Mouse (Mus musculus) testis, adult 2 months (tissue): ENCODE results near the gene Maco1. TPM values are rescaled to one million over a fixed set of nuclear protein-coding genes. Genes with fewer than 3 reads are reported as not detected.

Experiments
- H3K27ac ChIP-seq: fragments of 200-500 bp; 2 replicates; pipeline ENCODE4 v1.5.1; 2012; ENCODE audit warnings: low read depth, low read length; ENCODE audit not compliant: control insufficient read depth, insufficient read depth
- H3K27me3 ChIP-seq: fragments of 200-500 bp; 2 replicates; pipeline ENCODE4 v1.6.1; 2012; ENCODE audit warnings: mild to moderate bottlenecking, low read length, moderate library complexity; ENCODE audit not compliant: control insufficient read depth, insufficient read depth
- H3K36me3 ChIP-seq: fragments of 200-500 bp; 2 replicates; pipeline ENCODE4 v1.6.1; 2012; ENCODE audit warnings: mild to moderate bottlenecking, low read length; ENCODE audit not compliant: control insufficient read depth, insufficient read depth
- H3K4me1 ChIP-seq: fragments of 200-500 bp; 2 replicates; pipeline ENCODE4 v1.6.1; 2012; ENCODE audit warnings: low read length; ENCODE audit not compliant: control insufficient read depth, insufficient read depth
- H3K4me3 ChIP-seq: fragments of 200-500 bp; 2 replicates; pipeline ENCODE4 v1.5.1; 2012; ENCODE audit warnings: low read depth, mild to moderate bottlenecking, low read length, moderate library complexity, mixed read lengths; ENCODE audit not compliant: control insufficient read depth
- CTCF ChIP-seq: fragments of 200-500 bp; IDR thresholded peaks from 2 replicates; pipeline ENCODE4 v1.5.1; 2012; ENCODE audit warnings: low read depth, mild to moderate bottlenecking, inconsistent platforms, low read length, moderate library complexity; ENCODE audit not compliant: control insufficient read depth, insufficient read depth, insufficient replicate concordance
- POLR2A ChIP-seq: fragments of 200-500 bp; IDR thresholded peaks from 2 replicates; pipeline ENCODE4 v1.6.1; 2012; ENCODE audit warnings: low read depth, mild to moderate bottlenecking, inconsistent platforms, low read length, moderate library complexity; ENCODE audit not compliant: control insufficient read depth
- polyA plus RNA-seq: library from polyadenylated mRNA; depleted of rRNA; stranded (reverse); fragments of >200 nt; gene quantifications from 2 replicates; pipeline ENCODE4 v1.2.3, GENCODE M21; 2012

Gene Maco1
- polyA plus RNA-seq, 1 experiment: 15.7 TPM

DNA sequence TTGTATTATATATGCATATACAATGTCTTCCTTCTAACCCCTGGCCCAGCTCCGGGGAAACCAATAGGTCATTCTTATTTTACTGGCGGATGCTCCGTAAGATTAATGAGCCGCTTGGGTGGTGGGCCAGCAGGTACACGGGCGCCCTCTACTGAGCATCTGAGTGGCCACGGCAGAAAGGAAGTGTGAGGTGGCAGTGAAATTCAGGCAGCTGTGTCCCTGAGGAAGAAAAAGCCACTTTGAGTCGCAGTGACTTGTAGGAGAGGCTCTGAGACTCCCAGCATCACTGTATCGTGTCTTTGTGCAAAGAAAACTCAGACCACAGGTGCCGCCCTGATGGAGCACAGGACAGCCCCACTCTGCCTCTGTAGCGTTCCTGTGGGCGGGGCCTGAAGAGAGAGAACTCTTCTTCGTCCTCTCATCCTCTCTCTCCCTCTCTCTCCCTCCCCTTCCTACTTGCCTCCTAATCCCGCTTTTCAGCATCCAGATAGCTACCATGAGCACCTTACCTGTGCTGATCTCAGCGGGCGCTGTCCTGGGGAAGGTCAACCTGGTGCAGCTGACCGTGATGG, 26.4 kb upstream of the Maco1 start:
- H3K4me1 ChIP-seq: peaks cover 6% of the 10 kb centered on the region
- H3K36me3 ChIP-seq: no peaks in the 10 kb centered on the region
- peak; percentile 56 for TF ChIP-seq CTCF
- TF ChIP-seq POLR2A: no peak
- H3K27ac ChIP-seq: no peak overlapping the region
- no peaks in the 10 kb centered on the region for H3K27me3 ChIP-seq
- H3K4me3 ChIP-seq: peak overlapping the region; percentile 64

DNA sequence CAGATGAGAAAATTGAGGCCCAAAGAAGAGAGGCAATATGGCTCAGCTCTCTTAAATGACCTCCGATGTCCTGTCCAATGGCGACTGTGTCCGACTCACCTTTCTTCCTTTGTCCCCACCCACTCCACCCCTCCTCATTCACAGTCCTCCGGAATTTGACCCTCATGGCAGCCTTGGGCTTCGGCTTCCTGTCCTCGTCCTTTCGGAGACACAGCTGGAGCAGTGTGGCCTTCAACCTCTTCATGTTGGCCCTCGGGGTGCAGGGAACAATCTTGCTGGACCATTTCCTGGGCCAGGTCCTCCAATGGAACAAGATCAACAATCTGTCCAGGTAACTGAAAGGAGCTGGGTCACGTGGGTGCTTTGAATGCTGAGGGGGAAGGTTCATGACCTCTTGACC, 23.0 kb upstream of the Maco1 start:
- no peak overlapping the region for H3K27ac ChIP-seq
- H3K4me1 ChIP-seq: peaks cover 6% of the 10 kb centered on the region
- no peaks in the 10 kb centered on the region for H3K36me3 ChIP-seq
- TF ChIP-seq CTCF (no peak), POLR2A (no peak)
- H3K27me3 ChIP-seq: no peaks in the 10 kb centered on the region
- H3K4me3 ChIP-seq: no peak overlapping the region

DNA sequence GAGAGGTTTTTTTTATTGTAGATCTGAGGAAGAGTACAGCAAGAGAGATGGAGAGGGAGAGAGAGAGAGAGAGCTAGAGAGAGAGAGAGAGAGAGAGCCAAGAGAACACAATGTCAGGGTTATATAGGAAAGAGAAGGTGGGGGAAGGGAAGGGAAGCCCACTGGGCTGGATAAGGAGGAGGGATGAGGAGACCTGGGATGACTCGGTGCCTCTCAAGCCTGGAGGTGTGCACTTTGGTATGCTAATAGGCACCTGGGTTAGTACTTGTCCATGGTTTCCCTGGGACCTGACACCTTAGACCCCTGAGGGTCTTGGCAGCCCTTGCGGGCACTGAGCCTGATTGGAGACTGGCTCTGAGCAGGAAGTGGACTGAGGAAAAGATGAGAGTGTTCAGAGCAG, 18.8 kb upstream of the Maco1 start:
- Histone ChIP-seq H3K36me3 (no peaks in the 10 kb centered on the region), H3K4me1 (peaks cover 3% of the 10 kb centered on the region), H3K4me3 (no peak overlapping the region), H3K27ac (no peak overlapping the region), H3K27me3 (no peaks in the 10 kb centered on the region)
- TF ChIP-seq CTCF (no peak), POLR2A (no peak)

DNA sequence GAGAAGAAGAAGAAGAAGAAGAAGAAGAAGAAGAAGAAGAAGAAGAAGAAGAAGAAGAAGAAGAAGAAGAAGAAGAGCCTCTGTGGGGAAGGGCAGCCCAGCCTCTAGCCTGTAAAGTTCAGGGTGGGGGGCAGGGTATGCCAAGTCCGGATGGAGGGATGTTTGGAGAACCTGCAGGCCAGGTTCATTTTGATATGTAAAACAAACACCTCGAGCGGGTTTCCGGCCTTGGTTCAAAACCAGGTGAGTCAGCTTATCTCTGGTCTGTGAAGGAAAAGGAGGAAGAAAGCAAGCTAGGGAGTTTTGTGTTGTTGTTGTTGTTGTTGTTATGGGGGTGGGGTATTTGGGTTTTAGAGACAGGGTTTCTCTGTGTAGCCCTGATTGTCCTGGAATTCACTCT, 18.3 kb upstream of the Maco1 start:
- Histone ChIP-seq H3K36me3 (no peaks in the 10 kb centered on the region), H3K27me3 (no peaks in the 10 kb centered on the region), H3K27ac (no peak overlapping the region), H3K4me3 (no peak overlapping the region), H3K4me1 (peaks cover 3% of the 10 kb centered on the region)
- no peak for TF ChIP-seq POLR2A
- TF ChIP-seq CTCF: no peak

DNA sequence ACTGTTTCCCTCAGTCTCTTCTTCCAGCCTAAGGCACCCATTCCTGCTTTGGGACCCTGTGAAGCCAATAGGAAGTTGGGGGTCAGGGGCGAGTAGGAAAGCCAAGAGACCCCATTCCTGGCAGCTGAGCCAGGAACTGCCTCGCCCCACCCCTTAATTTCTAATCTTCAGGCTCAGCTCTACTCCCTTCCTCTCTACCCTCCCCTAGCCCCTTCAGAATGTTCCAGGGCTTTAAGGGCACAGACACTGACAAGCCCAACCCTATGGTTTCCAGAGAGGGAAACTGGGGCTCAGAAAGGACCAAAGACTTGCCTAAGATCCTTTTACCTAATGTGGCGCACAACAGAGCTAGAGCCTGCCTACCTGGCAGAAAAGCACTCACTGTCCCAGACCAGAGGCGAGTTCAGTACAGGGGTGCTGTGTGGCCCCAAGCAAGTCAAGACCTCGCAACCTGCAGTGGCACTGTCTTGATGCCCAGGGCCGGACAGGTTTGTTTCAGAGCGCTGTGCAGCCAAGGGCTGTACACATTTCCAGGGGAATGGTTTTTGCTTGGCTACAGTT, 16.8 kb upstream of the Maco1 start:
- Histone ChIP-seq H3K4me3 (no peak overlapping the region), H3K27ac (no peak overlapping the region), H3K36me3 (no peaks in the 10 kb centered on the region), H3K4me1 (peaks cover 3% of the 10 kb centered on the region), H3K27me3 (no peaks in the 10 kb centered on the region)
- no peak for TF ChIP-seq POLR2A
- TF ChIP-seq CTCF: no peak

DNA sequence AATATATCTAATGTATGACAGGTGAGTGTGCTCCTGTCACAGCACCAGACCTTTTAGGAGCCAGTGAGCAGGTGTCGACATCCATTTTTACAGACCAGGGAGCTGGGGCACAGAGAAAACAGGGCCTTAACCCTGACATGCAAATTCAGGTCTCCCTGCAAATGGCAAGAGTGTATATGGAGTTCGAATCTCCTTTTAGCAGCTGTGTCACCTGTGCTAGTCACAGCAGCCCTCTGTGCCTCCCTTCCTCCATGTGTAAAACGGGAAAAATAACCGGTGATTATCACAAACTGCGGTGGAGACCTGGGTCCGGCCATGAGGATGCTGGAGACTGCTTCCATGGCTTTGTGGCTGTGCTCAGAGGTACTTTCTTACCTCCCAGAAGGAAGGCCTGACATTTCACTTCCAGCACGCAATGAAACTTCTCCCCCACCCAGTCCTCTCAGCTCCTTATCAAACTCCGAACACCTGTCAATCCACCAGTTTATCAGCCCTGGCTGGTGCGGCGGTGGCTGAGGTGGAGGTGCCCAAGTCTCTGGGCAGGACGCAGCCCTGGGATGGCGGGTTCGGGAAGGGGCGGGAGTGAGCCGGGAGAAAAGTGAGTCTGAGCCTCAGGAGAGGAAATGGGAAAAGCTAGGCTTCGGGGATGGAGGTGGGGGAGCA, 16.1 kb upstream of the Maco1 start:
- Histone ChIP-seq H3K4me3 (no peak overlapping the region), H3K4me1 (peaks cover 3% of the 10 kb centered on the region), H3K27ac (no peak overlapping the region), H3K36me3 (no peaks in the 10 kb centered on the region), H3K27me3 (no peaks in the 10 kb centered on the region)
- TF ChIP-seq POLR2A (no peak), CTCF (no peak)

DNA sequence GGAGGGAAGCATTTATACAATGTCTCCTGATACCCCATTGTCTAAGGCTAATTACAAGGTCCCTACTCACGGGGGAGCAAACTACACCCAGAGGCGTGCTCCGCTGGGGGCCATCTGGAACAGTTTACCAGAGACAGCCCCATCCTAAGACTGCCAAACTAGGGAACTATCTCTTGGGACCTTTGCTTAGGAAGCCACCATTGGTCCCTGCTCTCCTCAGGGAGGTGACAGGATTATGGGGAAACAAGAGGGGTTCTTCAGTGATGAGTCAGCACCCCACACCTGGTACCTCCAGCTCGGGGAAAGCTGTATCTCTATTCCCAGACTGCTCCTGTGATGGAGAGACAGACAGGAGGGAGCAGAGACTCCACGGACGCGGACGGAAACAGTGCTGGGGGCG, 15.3 kb upstream of the Maco1 start:
- no peak for TF ChIP-seq POLR2A
- no peak for TF ChIP-seq CTCF
- Histone ChIP-seq H3K27me3 (no peaks in the 10 kb centered on the region), H3K4me1 (peaks cover 3% of the 10 kb centered on the region), H3K4me3 (no peak overlapping the region), H3K27ac (no peak overlapping the region), H3K36me3 (no peaks in the 10 kb centered on the region)
